In the genomic region with DNA sequence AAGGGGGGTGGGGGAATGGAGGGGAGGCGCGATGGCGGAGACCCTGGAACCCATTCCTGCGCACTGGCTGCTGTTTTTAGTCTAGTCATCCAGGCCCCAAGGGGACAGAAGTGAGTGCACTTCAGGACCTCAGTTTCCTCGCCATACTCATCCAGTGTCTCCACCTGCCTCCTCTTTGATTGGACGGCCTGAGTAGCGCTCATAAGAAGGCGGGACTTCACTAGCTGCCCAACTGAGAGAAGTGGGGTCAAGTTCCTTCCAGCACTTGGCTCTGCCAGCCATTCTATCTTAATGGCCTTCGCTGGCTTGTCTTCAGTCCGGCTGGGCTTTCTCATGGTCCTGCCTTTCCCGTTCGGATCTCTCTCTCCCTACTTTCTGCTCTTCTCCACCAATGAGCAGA, we compare ENCODE assay signal across 9 mouse cellular contexts. TPM values are rescaled to one million over a fixed set of nuclear protein-coding genes. Genes with fewer than 3 reads are reported as not detected.
DNase-seq lines count a peak whose midpoint lies in the region; ATAC-seq and TF ChIP-seq lines count a peak whose summit lies in the region.
"Had no signal": no experiment of that assay in that cellular context is flagged by ENCODE, and none has a peak within 500 bp of the region (broad histone marks: within the 10 kb centered on the region; RNA-seq: fewer than 3 reads in every experiment).

No protein-coding gene starts in this region.

- H3K4me2 ChIP-seq in heart, embryonic 11.5 days = peak overlapping the region; percentile 93
- H3K4me2 ChIP-seq in embryonic facial prominence, embryonic 14.5 days (ENCODE audit: low read depth, low read length) = peak overlapping the region; percentile 91
- H3K4me2 ChIP-seq in limb, embryonic 14.5 days (replicated peaks; ENCODE audit: low read depth, low read length, severe bottlenecking) = peak overlapping the region; percentile 95

- H3K9ac ChIP-seq in heart, embryonic 11.5 days (ENCODE audit: low read depth, low read length) = no peak overlapping the region
- H3K9ac ChIP-seq in embryonic facial prominence, embryonic 14.5 days (ENCODE audit: low read depth, low read length) = no peak overlapping the region
- H3K9ac ChIP-seq in limb, embryonic 14.5 days (ENCODE audit: low read depth, low read length, severe bottlenecking) = no peak overlapping the region

- WGBS in heart, embryonic 11.5 days (ENCODE audit: insufficient replicate concordance) = 10% methylated on average over 12 of the region's 12 CpGs
- WGBS in embryonic facial prominence, embryonic 14.5 days = 23% methylated on average over 12 of the region's 12 CpGs
- 12% methylated on average over 10 of the region's 12 CpGs for WGBS in limb, embryonic 14.5 days

- peak overlapping the region; percentile 12 for H3K4me3 ChIP-seq in heart, embryonic 11.5 days (ENCODE audit: low read depth, low read length)
- 0 out of 2 replicates have a peak overlapping the region, but pooled peaks have one; percentile 51 for H3K4me3 ChIP-seq in embryonic facial prominence, embryonic 14.5 days (ENCODE audit: low read depth, low read length)
- no peak overlapping the region; the same call in 1 of the 2 replicates for H3K4me3 ChIP-seq in limb, embryonic 14.5 days (replicated peaks; ENCODE audit: low read length)

- ATAC-seq in heart, embryonic 11.5 days (replicated peaks; ENCODE audit: insufficient number of reproducible peaks, low FRiP score, low TSS enrichment) = no peak
- ATAC-seq in embryonic facial prominence, embryonic 14.5 days (ENCODE audit: low read depth) = no peak
- no peak; the same call in 1 of the 2 replicates for ATAC-seq in limb, embryonic 14.5 days (ENCODE audit: low FRiP score, low read depth)

- TF ChIP-seq POLR2A in limb, embryonic 14.5 days (IDR thresholded peaks at IDR 0.05; ENCODE audit: borderline replicate concordance, extremely low read depth, insufficient read depth, insufficient read length) = no peak

- no peaks in the 10 kb centered on the region for H3K9me3 ChIP-seq in heart, embryonic 11.5 days (replicated peaks; ENCODE audit: control insufficient read depth, low read length)
- H3K9me3 ChIP-seq in embryonic facial prominence, embryonic 14.5 days (ENCODE audit: control insufficient read depth, low read length) = peaks cover 8% of the 10 kb centered on the region; the same call in 1 of the 2 replicates
- H3K9me3 ChIP-seq in limb, embryonic 14.5 days (ENCODE audit: control insufficient read depth, low read length) = peaks cover 5% of the 10 kb centered on the region

- no peak for DNase-seq in heart, postnatal 25 days (ENCODE audit: low spot score)
- peak; percentile 79 for DNase-seq in ES-CJ7 (ENCODE audit: low read depth, low spot score)
- DNase-seq in embryonic facial prominence, embryonic 14.5 days (ENCODE audit: low spot score) = peak; percentile 30
- no peak for DNase-seq in limb, embryonic 14.5 days (ENCODE audit: low spot score)
- DNase-seq in thymus, adult 18-20 months = no peak
- DNase-seq in urinary bladder, postnatal 25 days (ENCODE audit: low spot score) = no peak
- DNase-seq in c-Kit-positive CD71-positive TER-119-positive erythroid progenitor cells, embryonic 14.5 days (ENCODE audit: low spot score) = no peak

- H3K27ac ChIP-seq in heart, embryonic 11.5 days (ENCODE audit: low read depth, low read length) = no peak overlapping the region
- H3K27ac ChIP-seq in embryonic facial prominence, embryonic 14.5 days (replicated peaks; ENCODE audit: low read depth, low read length) = no peak overlapping the region
- no peak overlapping the region for H3K27ac ChIP-seq in limb, embryonic 14.5 days (replicated peaks; ENCODE audit: low read depth, low read length)

- H3K27me3 ChIP-seq in heart, embryonic 11.5 days (ENCODE audit: control insufficient read depth, insufficient read depth, low read length) = peaks cover 3% of the 10 kb centered on the region
- 0 out of 2 replicates have a peak, but pooled peaks cover 3% of the 10 kb centered on the region for H3K27me3 ChIP-seq in embryonic facial prominence, embryonic 14.5 days (replicated peaks; ENCODE audit: control insufficient read depth, insufficient read depth, low read length)
- 0 out of 2 replicates have a peak, but pooled peaks cover 5% of the 10 kb centered on the region for H3K27me3 ChIP-seq in limb, embryonic 14.5 days (ENCODE audit: control insufficient read depth, insufficient read depth, low read length)

- H3K4me1 ChIP-seq in heart, embryonic 11.5 days (ENCODE audit: control insufficient read depth, insufficient read depth, low read length) = peaks cover 9% of the 10 kb centered on the region
- H3K4me1 ChIP-seq in embryonic facial prominence, embryonic 14.5 days (ENCODE audit: control insufficient read depth, insufficient read depth, low read length) = peaks cover 9% of the 10 kb centered on the region
- peaks cover 8% of the 10 kb centered on the region; the same call in 1 of the 2 replicates for H3K4me1 ChIP-seq in limb, embryonic 14.5 days (ENCODE audit: control insufficient read depth, insufficient read depth, low read length)

- intact Hi-C loops in heart, postnatal 25 days (cut with DNase I) = no loop called here

- H3K36me3 ChIP-seq in heart, embryonic 11.5 days (ENCODE audit: control insufficient read depth, insufficient read depth, low read length) = no peaks in the 10 kb centered on the region
- no peaks in the 10 kb centered on the region for H3K36me3 ChIP-seq in embryonic facial prominence, embryonic 14.5 days (ENCODE audit: control insufficient read depth, insufficient read depth, low read length)
- no peaks in the 10 kb centered on the region for H3K36me3 ChIP-seq in limb, embryonic 14.5 days (ENCODE audit: control insufficient read depth, insufficient read depth, low read length)
- H3K36me3 ChIP-seq: G1E had no signal

RNA-seq across cellular contexts. Expression of a gene that starts 10.8 kb away (rescaled TPM):
- polyA plus RNA-seq in heart, embryonic 11.5 days (2014; fragmentation: Nextera tagmentation; extraction: Ambion mirVana) = 0.47 and 0.83 TPM in 2 replicates
- 1 to 10 TPM; 2.5 to 4.0 TPM for total RNA-seq in heart, postnatal 25 days (2021)
- polyA plus RNA-seq in embryonic facial prominence, embryonic 14.5 days (2014; fragmentation: Nextera tagmentation; extraction: Ambion mirVana) = 1.4 and 2.8 TPM in 2 replicates
- 0.80 and 1.0 TPM in 2 replicates for polyA plus RNA-seq in limb, embryonic 14.5 days (2012; rRNA removed)
- polyA plus RNA-seq in limb, embryonic 14.5 days (2014; fragmentation: Nextera tagmentation; extraction: Ambion mirVana) = 1.4 and 1.7 TPM in 2 replicates
- total RNA-seq: G1E had no signal
- polyA plus RNA-seq: G1E had no signal

RNA-seq across cellular contexts. Expression of a gene that starts 29.2 kb away (rescaled TPM):
- polyA plus RNA-seq in heart, embryonic 11.5 days (2014; fragmentation: Nextera tagmentation; extraction: Ambion mirVana) = 0.94 and 1.4 TPM in 2 replicates
- total RNA-seq in heart, postnatal 25 days (2021) = 1 to 10 TPM; 2.2 to 4.3 TPM
- 9.0 TPM in 2 replicates for polyA plus RNA-seq in embryonic facial prominence, embryonic 14.5 days (2014; fragmentation: Nextera tagmentation; extraction: Ambion mirVana)
- 5.4 and 7.1 TPM in 2 replicates for polyA plus RNA-seq in limb, embryonic 14.5 days (2012; rRNA removed)
- 5.0 and 6.1 TPM in 2 replicates for polyA plus RNA-seq in limb, embryonic 14.5 days (2014; fragmentation: Nextera tagmentation; extraction: Ambion mirVana)
- polyA plus RNA-seq: G1E had no signal

RNA-seq across cellular contexts. Expression of a gene that starts 49.6 kb away (rescaled TPM):
- polyA plus RNA-seq in heart, embryonic 11.5 days (2014; fragmentation: Nextera tagmentation; extraction: Ambion mirVana) = 0.77 and 0.80 TPM in 2 replicates
- total RNA-seq in heart, postnatal 25 days (2021) = not detected
- 11.6 and 12.6 TPM in 2 replicates for polyA plus RNA-seq in embryonic facial prominence, embryonic 14.5 days (2014; fragmentation: Nextera tagmentation; extraction: Ambion mirVana)
- polyA plus RNA-seq in limb, embryonic 14.5 days (2012; rRNA removed) = 7.1 and 9.0 TPM in 2 replicates
- polyA plus RNA-seq in limb, embryonic 14.5 days (2014; fragmentation: Nextera tagmentation; extraction: Ambion mirVana) = 13.5 and 18.8 TPM in 2 replicates
- total RNA-seq: G1E had no signal
- polyA plus RNA-seq: G1E had no signal

Comparison
In these comparisons a context has a peak if more than half of its experiments do, and no peak if none do; other contexts are left out.
1. DNase-seq: peak in ES-CJ7 (single experiment) and embryonic facial prominence, embryonic 14.5 days (single experiment); none in heart, postnatal 25 days (single experiment), limb, embryonic 14.5 days (single experiment), thymus, adult 18-20 months (0 of 2), urinary bladder, postnatal 25 days (single experiment) and c-Kit-positive CD71-positive TER-119-positive erythroid progenitor cells, embryonic 14.5 days (single experiment).
2. Peak in every context shown above with its lines, with median percentiles within 50 percentile points of each other: H3K4me2 ChIP-seq.